Mouse (Mus musculus) lung, postnatal 4 days (tissue): ENCODE results near the gene Daam1.

Experiments used
- DNase-seq, 2 experiments: peaks; one replicate each; pipeline ENCODE4 v3.0.0; 2021

Gene Daam1

GRCm38 (mm10) chr12:71941290-71941689 is 110.4 kb downstream of the Daam1 start:
- DNase-seq: no peak

DNA sequence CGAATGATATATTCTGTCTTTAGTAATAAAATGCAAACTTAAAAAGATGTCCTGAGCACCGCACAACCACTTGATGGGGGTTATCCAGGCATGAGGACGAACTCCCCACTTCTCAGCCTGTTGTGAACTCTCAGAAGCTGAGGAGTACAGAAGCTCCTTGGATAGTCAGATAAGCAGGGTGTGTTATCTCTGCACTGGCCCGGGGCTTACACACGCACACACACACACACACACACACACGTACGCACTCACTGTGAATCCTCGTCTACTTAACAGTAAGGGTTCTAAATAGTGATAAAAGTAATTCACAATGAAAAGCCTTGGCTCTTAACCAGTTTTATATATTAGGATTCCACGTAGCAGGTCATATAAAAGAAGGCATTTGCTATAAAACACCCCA is 112.2 kb downstream of the Daam1 start:
- no peak for DNase-seq

DNA sequence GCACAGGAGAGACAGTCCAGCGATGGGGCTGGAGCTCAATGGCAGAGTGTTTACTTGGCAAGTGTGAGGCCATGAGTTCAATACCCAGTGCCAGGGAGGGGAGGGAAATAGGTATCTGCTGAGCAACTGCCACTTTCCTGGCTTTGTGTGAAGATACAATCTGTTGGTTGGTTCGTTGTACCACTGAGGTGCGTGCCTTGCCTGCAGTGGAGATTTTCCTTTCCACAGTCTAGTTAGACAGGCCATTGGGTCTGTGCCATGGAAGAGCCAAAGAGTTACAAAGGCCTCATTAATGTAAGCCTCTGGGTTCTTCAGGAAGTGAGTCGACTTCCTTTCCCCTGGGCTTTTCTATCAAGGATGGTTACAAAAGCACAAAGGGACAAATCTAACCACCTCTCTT is 112.8 kb downstream of the Daam1 start:
- DNase-seq: no peak

DNA sequence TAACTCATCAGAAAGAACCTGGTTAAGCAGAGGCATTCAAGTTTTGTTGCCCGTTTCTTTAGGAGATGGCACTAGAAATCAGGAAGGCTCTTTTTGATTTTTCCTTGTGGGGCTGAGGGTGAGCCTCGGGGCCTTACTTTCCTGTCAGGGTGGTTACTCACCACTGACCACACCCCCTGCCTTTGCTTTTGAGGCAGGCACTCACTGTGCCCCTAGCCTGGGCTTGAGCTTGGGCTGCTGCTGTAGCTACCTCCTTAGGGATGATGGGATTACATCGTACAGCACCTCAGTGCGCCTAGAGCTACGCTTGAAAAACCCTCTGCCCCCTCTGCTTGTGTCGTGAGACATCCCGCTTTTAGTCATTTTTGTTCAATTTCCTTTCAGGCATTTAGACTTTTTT is 115.0 kb downstream of the Daam1 start:
- no peak for DNase-seq

DNA sequence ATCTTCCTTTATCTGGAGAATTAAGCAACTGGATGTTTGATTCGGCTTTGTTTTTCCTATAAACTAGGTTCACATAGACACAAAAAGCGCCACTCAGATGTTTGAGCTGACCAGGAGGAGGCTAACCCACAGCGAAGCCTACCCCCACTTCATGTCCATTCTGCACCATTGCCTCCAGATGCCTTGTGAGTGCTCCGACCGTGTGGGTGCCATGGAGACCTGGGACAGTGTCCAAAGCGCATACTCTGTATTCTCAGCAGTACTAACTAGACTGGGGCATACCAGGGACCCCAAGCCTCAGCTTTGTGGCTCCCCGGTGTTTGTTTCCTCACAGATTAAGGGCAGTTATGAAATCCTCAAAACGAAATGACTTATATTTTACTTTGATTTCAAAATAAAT is 115.6 kb downstream of the Daam1 start:
- no peak for DNase-seq

DNA sequence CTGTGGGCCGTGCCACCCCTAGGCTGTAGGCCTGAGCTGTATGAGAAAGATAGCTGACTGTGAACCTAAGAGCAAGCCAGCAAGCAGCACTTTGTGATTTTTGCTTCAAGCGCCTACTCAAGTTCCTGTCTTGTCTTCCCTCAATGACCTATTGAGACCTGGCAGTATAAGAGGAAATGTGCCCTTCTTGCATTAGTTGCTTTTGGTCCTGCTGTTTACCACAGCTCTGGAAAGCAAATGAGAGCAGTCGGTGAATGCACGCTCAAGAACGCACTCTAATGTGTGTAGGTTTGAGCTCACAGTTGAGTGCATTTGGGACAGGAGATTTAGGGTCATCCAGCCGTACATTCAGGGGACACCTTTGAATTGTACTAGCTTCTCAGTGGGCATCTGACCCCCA is 118.1 kb downstream of the Daam1 start:
- DNase-seq: no peak

GRCm38 (mm10) chr12:71949606-71950005 is 118.7 kb downstream of the Daam1 start:
- no peak for DNase-seq

DNA sequence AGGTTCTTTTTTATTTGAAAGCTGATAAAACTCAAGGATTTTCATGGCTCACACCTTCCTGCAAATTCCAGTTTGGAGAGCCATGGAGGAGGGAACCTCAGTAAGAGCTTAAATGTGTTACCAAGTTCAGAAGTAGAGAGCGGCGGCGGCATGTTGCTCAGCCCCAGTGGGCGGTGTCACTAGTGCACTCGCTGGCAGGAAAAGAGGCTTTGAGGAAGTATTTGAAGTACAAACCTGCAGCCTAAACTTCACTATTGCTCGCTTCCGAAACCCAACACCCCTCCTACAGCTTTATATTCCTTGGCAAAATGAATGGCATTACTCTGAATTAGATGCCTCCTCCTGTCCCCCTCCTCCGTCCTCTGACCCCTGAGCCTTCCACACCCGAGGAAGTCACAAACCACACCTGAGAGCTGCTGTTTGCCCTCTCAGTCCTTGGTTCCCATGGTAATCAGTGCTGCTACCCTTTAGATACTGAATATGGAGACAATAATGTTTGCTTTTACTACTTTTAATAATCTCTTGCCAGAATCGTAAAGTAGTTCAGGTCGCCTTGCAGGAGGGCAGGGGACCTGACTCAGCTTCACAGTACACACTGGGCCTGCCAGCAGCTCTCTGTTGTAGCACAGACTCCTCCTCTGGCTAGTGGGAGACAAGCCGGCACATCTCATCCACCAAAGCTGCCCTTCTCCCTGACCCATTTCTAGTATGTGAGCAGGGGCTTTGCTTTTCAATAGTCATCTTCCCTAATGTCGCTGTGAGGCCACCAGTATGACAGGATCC is 119.4 kb downstream of the Daam1 start:
- peak in 1 of 2 experiments; percentile 55 for DNase-seq

GRCm38 (mm10) chr12:71954180-71954935 is 123.5 kb downstream of the Daam1 start:
- no peak for DNase-seq

DNA sequence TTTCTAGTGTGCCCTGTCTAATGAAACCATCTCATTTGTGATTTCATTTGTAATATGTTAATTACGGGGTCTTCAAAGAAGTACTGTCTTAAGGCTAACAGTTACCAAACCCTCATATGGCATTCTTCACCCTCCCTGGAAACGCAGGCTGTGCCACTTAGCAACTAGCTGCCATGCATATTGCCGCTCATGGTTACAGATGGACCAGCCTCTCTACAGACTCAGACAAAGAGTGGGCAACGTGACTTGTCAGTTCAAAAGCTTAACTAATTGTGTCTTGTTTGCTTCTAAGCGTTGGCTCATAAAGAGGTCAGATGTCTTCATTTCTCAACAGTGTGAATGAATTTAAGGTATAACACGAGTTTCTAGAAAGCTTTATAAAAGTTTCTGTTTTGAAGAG is 126.1 kb downstream of the Daam1 start:
- peak in 1 of 2 experiments; percentile 1 for DNase-seq

- peak in 1 of 2 experiments; percentile 48 for DNase-seq
Observed at GRCm38 (mm10) chr12:71957496-71957895, 126.6 kb downstream of the Daam1 start.

GRCm38 (mm10) chr12:71959351-71959991 is 128.6 kb downstream of the Daam1 start:
- DNase-seq: peak in 1 of 2 experiments; percentile 5

DNA sequence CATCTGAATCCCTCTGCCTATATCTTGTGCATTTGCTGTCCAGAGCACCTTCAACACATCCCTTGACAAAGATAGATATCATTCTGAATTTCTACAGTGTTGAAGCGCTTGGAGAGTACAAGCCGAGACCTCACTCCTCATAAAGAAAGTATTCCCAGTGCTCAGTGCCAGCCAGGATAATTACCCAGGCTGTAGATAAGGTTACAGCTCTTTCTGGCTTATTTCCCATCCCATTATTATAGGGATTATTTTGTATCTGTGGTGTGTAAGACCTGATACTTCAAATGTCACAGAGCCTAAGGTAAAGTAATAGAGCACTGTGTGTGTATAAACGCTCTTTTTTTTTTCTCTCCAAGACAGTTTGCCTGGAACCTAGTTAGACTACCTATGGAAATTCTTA is 130.8 kb downstream of the Daam1 start:
- no peak for DNase-seq

DNA sequence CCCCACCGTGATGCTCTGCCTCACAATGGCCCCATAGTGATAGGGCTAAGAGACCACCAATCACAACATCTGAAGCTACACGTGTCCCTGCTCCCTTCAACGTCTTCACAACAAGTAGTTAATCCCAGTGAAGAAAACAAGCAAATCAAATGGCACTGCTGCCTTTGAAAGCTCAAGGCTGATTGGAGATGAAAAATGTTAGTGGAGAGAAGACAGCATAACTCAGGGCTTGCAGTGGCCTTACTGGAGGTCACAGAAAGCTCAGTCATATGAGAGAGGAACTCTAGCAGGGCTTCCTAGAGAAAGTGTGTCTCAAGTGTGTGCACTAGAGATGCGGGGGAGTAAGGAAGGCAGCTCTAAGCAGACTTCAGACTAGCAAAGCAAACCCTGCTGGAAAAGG is 131.7 kb downstream of the Daam1 start:
- DNase-seq: no peak

DNA sequence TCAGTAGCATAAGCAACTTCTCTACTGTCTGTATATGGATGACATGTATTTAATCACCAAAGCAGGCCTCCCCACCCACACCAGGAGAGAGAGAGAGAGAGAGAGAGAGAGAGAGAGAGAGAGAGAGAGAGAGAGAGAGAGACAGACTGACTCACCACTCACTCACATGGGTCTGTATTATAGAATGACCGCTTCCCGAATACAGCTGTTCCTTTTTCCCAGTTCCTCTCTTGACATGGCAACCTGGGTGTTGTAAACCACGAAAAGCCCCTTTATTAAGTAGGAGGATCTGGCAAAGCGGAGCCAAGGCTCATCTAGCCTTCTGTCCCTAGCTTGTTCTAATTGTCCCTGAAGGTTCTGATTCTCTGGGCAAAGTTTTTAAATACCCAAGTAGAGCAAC is 137.7 kb downstream of the Daam1 start:
- DNase-seq: no peak

GRCm38 (mm10) chr12:71969022-71969421 is 138.1 kb downstream of the Daam1 start:
- no peak for DNase-seq

DNA sequence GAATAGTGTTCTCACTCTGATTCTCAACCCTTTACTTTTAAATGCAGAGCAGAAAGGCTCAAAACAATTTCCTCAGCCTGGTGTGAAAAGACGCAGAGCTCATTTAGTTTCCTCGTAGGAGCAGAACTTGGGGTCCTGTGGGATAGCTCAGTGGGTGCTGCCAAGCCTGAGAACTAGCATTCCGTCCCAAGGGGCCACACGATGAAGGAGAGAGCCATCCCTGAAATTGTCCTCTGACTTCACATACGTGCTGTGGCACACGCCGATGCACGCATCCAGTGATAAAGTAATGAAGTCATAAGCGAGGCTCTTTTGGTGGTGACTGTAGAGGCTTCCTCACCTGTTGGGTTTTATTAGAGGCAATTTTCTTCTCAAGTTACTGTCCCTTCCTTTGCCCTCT is 138.6 kb downstream of the Daam1 start:
- DNase-seq: no peak

GRCm38 (mm10) chr12:71969941-71970629 is 139.2 kb downstream of the Daam1 start:
- DNase-seq: no peak

DNA sequence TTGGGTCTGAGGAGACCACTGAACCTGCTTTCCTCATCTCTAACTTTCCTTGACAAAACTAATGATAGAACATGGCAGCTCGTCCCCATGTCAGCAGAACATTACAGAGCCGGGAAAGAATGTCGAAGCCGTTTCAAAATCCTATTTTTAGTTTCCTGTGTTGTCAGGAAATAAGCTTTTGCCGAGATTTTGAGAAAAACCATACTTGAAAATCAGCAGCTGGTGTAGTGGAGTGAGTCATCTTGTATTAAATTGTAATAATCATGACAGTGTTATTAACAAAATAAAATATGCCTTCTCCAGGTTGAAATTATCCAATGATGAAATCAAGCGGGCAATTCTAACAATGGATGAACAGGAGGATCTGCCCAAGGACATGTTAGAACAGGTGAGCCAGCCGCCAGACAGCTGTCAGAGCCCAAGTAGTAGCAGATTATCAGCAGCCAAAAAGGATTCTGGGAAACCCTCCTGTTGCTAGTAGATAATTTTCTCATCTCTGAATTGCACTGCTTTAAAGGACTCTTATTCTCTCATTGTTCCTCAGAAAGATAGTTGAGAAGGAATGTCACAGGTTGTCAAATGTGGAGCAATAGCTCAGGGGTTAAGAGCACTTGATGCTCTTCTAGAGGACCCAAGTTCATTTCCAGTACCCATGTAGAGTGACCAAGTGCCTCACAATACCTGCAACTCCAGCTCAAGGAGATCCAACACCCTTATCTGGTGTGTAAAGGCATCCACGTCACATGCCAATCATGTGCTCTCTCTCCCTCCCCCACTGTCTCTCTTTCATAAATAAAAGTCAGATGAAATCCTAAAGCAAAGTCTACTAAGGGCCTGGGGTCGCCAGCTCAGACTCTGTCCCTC is 140.1 kb downstream of the Daam1 start:
- no peak for DNase-seq

GRCm38 (mm10) chr12:71972126-71972525 is 141.2 kb downstream of the Daam1 start:
- no peak for DNase-seq

- peak in 1 of 2 experiments; percentile 66 for DNase-seq
Observed at GRCm38 (mm10) chr12:71972619-71973266, 141.9 kb downstream of the Daam1 start.

- DNase-seq: peak in 1 of 2 experiments; percentile 52
Observed at GRCm38 (mm10) chr12:71973577-71973976, 142.7 kb downstream of the Daam1 start.
